Mouse (Mus musculus): ENCODE results near the gene Zscan4-ps1. TPM values are rescaled to one million over a fixed set of nuclear protein-coding genes. Genes with fewer than 3 reads are reported as not detected.

Gene Zscan4-ps1
- total RNA-seq (2023), result not detected

GRCm38 (mm10) chr7:11069591-11069990 lies at the start of gene Zscan4-ps1:
Zscan4-ps1 (minus strand) TSS chr7:11069691.

Other genes starting within 250 kb of the Zscan4-ps1 start
- gene Zscan4b, start 164.6 kb downstream of the Zscan4-ps1 start, total RNA-seq (2023), result not detected
- gene Zscan4c, start 63.9 kb downstream of the Zscan4-ps1 start, total RNA-seq (2023), result not detected
- not detected for gene Zscan4d, start 96.5 kb upstream of the Zscan4-ps1 start, total RNA-seq (2023)
- not detected for gene Zscan4e, start 241.0 kb upstream of the Zscan4-ps1 start, total RNA-seq (2023)